Mouse (Mus musculus) cortical plate, adult 2 months (tissue): ENCODE measurements around the gene Gm49337.

Source experiments
- CTCF ChIP-seq: fragments of 200-500 bp; IDR thresholded peaks from 2 replicates; pipeline ENCODE4 v1.5.1; 2011; ENCODE audit warnings: mild to moderate bottlenecking, control low read depth, low read length; ENCODE audit not compliant: insufficient read depth; ENCODE audit errors: extremely low read depth
- POLR2A ChIP-seq: fragments of 200-500 bp; IDR thresholded peaks from 2 replicates; pipeline ENCODE4 v1.6.1; 2011; ENCODE audit warnings: mild to moderate bottlenecking, low read length, control low read depth; ENCODE audit not compliant: insufficient read depth; ENCODE audit errors: extremely low read depth

GRCm38 (mm10) chr4:116336294-116336693 lies 163.1 kb downstream of the Gm49337 start:
- TF ChIP-seq POLR2A, result no peak
- TF ChIP-seq CTCF, result no peak
